Mouse (Mus musculus) layer of hippocampus, postnatal 25 days (tissue): ENCODE results near the gene Trim29. TPM values are rescaled to one million over a fixed set of nuclear protein-coding genes. Genes with fewer than 3 reads are reported as not detected.

Experiments used
- DNase-seq, 2 experiments: peaks; one replicate each; pipeline ENCODE4 v3.0.0; 2022; ENCODE audit warnings: mixed read lengths in 2 of 2, low spot score in 1 of 2; ENCODE audit errors: extremely low spot score in 1 of 2
- total RNA-seq, 2 experiments: library from RNA; stranded (reverse); gene quantifications; 2 replicates each; pipeline ENCODE4 v1.2.3; 2021

Trim29 gene
- total RNA-seq, 2 experiments from 2014 or later = 0.34 to 0.35 TPM

GRCm38 (mm10) chr9:43312190-43312589 is 1.5 kb downstream of the Trim29 start:
- DNase-seq = no peak

GRCm38 (mm10) chr9:43313805-43314204 is 3.2 kb downstream of the Trim29 start:
- no peak for DNase-seq

- DNase-seq = no peak
These were observed 4.8 kb downstream of the Trim29 start for GRCm38 (mm10) chr9:43315320-43315950.

GRCm38 (mm10) chr9:43316466-43316865 is 5.8 kb downstream of the Trim29 start:
- DNase-seq = no peak

GRCm38 (mm10) chr9:43318661-43319060 is 8.0 kb downstream of the Trim29 start:
- DNase-seq = no peak

GRCm38 (mm10) chr9:43321951-43322350 is 11.3 kb downstream of the Trim29 start:
- no peak for DNase-seq

- DNase-seq = no peak
These were observed 12.0 kb downstream of the Trim29 start for GRCm38 (mm10) chr9:43322666-43323065.

GRCm38 (mm10) chr9:43325486-43325885 is 14.8 kb downstream of the Trim29 start:
- DNase-seq = no peak

- DNase-seq = no peak
These were observed 15.5 kb downstream of the Trim29 start for GRCm38 (mm10) chr9:43326015-43326631.

- no peak for DNase-seq
These were observed 16.8 kb downstream of the Trim29 start for GRCm38 (mm10) chr9:43327182-43328129.

GRCm38 (mm10) chr9:43330426-43330825 is 19.8 kb downstream of the Trim29 start:
- no peak for DNase-seq

- DNase-seq = peak; percentile 25 to 45
These were observed 21.1 kb downstream of the Trim29 start for GRCm38 (mm10) chr9:43331476-43332471.

- DNase-seq = no peak
These were observed 23.8 kb downstream of the Trim29 start for GRCm38 (mm10) chr9:43334476-43334875.

GRCm38 (mm10) chr9:43337636-43338035 is 27.0 kb downstream of the Trim29 start:
- no peak for DNase-seq

GRCm38 (mm10) chr9:43338067-43338466 is 27.4 kb downstream of the Trim29 start:
- no peak for DNase-seq

GRCm38 (mm10) chr9:43339614-43340020 is 29.0 kb downstream of the Trim29 start:
- DNase-seq = peak; percentile 81 to 97

GRCm38 (mm10) chr9:43350089-43350488 is 39.4 kb downstream of the Trim29 start:
- no peak for DNase-seq

- no peak for DNase-seq
These were observed 40.4 kb downstream of the Trim29 start for GRCm38 (mm10) chr9:43351015-43351414.

- DNase-seq = no peak
These were observed 46.4 kb downstream of the Trim29 start for GRCm38 (mm10) chr9:43357011-43357410.
